Mouse (Mus musculus) urinary bladder, postnatal 25 days (tissue): Measurements from ENCODE around the gene Mrgpra3.

Experiments used
- DNase-seq: peaks from one replicate; pipeline ENCODE4 v3.0.0; 2022; ENCODE audit warnings: low spot score

Mrgpra3 gene

DNA sequence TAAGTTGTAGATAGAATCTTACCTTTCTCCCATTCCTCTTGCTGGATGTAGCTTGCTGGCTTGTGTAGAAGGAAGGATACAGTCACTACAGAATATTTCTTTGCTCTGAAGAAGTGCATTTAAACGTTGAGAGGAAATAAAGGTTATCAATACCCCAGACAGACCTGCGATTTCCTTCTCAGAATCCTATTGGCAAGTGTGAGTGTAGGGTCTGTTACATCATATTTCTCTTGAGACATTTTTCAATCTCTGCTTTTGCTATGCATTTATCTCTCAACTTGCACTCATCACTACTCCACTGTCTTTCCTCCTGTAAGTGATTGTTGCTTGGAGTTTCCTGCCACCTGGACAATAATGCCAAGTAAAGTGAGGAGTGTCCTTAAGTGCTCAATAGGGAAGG lies at the start of gene Mrgpra3:
Gene Mrgpra3 (minus strand): TSS at position 101 of the 400 bp plus-strand sequence.
- DNase-seq, result no peak
